Mouse (Mus musculus) T-helper 17 cell (primary cell): ENCODE results near the gene Greb1.

Experiments used
- in situ Hi-C, 2 experiments: fragments of 300-600 bp; cut with MboI, MseI; formaldehyde crosslinking; loops; 1 replicate in 1 of 2; 2 replicates in 1 of 2; pipeline ENCODE4 v1.15.1; 2025; ENCODE audit warnings: high pct_unique_total_duplicates in 2 of 2

Gene Greb1

DNA sequence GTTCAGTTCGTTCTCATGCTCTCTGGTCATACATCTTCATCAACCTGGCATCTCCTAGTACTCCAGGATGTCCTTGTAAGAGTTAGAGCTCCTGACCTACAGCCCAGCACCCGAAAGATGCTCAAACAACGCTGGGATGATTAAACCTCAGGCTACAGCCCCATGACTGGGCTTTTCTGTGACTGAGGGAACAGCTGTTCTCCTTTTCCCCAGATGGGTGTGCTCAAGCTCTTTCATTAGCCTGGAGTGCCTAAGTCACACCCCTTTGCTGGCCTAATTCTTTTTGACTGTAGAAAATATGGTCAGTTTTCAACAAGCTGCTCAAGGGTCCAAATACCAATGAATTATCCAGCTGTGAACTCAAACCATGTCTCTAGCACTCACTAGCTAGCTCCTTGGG is 7.4 kb upstream of the Greb1 start:
- in situ Hi-C loops: loop anchor here in 1 of 2 experiments (5.0 kb wide), 1 partner anchor 204 kb away; the partner anchor contains the start of gene 2410004P03Rik

DNA sequence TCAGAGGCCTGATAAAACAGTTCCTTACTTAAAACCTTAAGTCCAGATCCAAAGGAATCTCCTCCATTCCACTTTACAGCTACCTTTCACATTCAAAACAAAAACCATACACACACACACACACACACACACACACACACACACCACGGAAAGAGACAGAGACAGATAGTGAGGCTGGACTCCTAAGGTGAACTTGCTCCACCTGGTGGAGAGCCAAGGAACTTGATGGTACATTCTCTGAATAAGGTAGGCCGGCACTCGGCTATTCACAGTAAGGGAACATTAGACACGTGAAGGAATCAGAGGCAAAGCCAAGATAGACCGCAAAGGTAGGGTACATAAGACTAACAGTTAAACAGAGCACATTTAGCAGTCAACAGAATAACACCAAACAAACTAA is 4.8 kb upstream of the Greb1 start:
- in situ Hi-C loops: loop anchor here in 1 of 2 experiments (5.0 kb wide), 1 partner anchor 207 kb away; the partner anchor contains the start of gene 2410004P03Rik

DNA sequence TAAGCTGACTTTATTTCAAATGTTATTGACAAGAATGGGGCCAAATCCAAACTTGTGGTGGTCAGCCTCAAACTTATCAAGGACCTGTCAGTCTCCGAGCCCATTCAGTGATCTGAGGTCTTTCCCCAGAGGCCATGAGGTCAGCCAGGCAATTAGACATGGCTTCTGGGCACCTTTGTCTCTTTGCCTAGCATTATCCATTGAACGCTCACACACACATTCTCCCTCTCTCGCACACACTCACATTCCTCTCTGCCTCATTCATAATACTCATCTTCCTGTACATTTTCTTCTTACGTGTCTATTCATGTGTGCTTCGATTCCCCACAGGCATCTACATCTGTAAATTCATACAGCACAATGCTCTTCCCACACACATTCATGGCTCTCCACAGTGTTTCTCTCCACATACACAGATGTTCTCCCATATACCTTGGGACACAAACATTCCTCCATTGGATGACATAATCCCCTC is 3.3 kb upstream of the Greb1 start:
- in situ Hi-C loops: loop anchor here (5.0 kb wide), 1 partner anchor 82 kb away; no protein-coding TSS in a partner anchor

DNA sequence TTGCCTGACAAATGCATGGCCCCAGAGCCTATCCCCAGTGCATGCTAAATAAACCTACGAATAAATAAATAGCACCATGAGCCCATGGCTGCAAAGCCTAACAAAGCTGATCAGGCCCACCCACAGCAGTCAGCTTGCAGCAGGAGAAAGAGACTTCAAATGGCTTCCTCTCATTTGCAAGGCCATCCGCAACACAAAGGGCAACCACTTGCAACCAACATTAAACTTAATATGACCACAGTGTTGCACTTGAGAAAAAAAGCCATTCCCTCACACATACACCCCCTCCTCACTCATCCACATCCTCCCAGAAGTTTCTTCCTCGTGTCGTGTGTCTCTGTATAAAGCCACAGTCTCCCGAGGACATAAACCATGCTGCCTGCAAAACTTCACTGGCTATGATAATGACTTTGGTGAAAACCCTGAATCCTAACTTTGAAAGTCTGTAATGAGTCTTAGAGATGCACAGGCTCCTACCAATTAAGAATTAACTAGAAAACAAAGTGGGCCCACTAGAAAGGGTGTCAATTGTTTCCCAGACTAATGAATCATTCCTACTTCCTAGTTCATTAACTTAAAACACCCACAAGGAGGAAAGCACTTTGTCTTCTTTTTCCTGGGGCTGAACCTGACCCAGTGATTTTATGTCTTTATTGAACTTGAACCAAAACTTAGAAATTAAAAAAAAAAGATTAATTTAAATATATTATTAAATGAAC is 2.7 kb upstream of the Greb1 start:
- in situ Hi-C loops: loop anchor here (5.0 kb wide), 1 partner anchor 81 kb away; no protein-coding TSS in a partner anchor

DNA sequence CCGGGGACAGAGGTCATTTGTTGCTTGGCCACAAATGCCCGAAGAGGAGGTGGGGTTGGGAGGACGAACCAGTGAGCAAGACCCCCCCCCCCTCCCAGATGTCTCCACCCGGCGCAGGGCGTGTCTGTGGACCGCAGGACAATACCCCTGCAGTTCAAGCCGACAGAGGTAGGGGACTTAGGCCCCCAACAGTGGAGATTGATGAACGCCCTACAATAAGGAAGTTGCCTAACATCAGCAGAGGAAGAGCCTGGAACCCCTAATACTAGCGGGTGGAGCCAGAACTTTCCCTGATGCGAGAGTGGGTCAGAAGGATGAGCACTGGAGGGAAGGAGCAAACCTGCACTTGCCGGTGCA is 251 bp upstream of the Greb1 start:
- in situ Hi-C loops: loop anchor here (5.0 kb wide), 1 partner anchor 79 kb away; no protein-coding TSS in a partner anchor

DNA sequence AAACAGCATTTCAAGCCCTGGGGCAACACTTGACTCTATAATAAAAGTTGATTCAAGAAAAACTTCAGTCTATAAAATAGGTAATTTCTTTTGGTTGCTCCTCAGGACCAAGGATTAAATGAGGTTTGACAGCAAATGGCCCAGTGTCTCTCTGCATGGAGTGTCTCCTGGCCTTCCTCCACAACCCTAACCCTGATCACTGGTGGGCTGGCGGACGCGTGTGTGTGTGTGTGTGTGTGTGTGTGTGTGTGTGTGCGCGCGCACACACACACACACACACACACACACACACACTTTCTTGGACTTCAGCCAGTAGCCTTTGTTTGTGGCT is 793 bp downstream of the Greb1 start:
- in situ Hi-C loops: loop anchor here (5.0 to 10.0 kb wide), 2 partner anchors 78 to 235 kb away; no protein-coding TSS in a partner anchor

DNA sequence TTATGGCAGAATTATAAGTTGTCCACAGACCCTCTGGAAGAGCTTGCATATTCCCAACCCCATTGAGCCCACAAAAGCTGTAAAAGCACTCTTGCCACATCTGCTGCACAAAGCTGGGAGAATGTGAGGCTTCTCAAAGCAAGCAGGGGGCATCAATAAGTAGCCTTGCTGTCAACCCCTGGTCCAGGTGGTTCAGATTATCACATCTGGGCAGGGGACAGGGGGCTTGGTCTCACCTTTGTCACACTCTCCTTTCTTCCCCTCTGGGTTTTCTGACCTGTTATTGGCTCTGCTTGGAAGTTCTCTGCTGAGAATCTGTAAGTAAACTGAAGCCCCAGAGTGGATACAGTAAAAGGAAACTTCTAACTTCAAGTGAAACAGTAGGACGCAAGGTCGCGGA is 1.8 kb downstream of the Greb1 start:
- in situ Hi-C loops: loop anchor here in 1 of 2 experiments (10.0 kb wide), 1 partner anchor 234 kb away; no protein-coding TSS in a partner anchor

DNA sequence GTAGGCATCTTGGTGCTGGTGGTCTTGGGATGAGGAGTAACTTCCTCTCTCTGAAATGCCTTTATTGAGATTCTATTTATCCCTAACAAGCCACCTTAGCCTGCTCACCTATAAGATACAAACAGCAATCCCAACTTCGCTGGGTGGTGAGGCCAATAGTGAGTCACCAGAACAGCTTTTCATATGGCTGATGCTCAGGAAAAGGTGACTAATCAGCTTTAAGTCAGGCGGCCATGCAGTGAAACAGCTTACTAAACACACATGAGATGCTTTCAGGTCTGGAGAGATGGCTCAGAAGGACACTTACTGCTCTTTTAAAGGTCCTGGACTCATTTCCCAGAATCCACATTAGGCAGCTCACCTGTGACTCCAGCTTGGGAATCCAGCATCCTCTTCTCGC is 4.9 kb downstream of the Greb1 start:
- in situ Hi-C loops: loop anchor here in 1 of 2 experiments (10.0 kb wide), 1 partner anchor 231 kb away; no protein-coding TSS in a partner anchor

DNA sequence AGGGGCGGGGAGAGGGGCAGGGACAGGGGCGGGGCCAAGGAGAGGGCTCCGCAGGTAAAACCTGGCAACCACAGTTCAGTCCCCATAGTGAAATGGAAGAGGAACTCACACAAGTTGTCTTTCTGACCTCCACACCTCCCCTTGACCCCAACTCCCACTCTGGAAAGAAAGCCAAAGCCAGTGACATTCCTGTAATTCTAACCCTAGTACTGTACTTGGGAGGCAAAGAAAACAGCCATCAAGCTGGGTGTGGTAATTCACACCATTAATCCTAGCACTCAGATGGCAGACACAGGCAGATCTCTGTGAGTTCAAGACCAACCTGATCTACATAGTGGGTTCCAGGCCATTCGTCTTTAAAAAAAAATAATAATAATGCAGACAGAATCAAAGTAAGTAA is 7.3 kb downstream of the Greb1 start:
- in situ Hi-C loops: loop anchor here in 1 of 2 experiments (5.0 to 10.0 kb wide), 2 partner anchors 36 to 229 kb away; no protein-coding TSS in a partner anchor

DNA sequence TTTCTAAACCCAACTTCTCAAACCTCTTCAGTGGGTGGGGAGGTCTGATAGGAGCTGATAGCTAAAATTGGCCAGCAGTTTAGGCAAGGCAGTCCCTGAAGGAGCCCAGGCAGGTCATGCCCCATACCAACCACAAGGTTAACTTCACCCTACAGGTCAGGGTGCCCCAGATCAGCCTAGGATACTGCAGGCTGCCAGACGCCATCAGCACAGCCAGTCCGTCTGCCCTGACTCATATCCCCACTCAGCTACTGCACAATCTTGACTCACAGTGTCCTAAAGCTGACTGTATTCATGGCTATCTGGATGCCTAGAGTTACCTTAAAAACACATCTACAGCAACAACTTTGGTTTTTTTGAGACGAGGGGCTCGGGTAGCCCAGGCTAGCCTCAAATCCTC is 10.2 kb downstream of the Greb1 start:
- in situ Hi-C loops: loop anchor here in 1 of 2 experiments (5.0 to 10.0 kb wide), 2 partner anchors 33 to 226 kb away; no protein-coding TSS in a partner anchor

DNA sequence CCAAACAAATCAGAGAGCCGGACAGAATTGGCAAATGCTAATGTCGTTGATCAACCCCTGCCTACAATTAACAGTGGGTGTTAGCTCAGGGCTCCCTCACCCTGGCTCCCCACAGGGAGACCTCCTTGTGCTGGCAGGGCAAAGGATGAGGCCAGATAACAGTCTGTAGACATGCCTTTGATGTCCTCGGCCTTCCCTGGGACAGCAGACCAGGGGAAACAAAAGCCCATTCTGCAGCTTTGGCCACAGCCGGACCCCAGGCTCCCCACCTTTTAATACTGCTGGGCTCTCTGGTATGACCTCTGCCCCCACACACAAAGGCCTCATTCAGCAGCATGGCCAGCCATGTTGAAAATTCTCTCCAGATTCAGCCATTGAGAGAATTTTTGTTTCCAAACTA is 10.9 kb downstream of the Greb1 start:
- in situ Hi-C loops: loop anchor here in 1 of 2 experiments (5.0 to 10.0 kb wide), 2 partner anchors 32 to 225 kb away; no protein-coding TSS in a partner anchor

DNA sequence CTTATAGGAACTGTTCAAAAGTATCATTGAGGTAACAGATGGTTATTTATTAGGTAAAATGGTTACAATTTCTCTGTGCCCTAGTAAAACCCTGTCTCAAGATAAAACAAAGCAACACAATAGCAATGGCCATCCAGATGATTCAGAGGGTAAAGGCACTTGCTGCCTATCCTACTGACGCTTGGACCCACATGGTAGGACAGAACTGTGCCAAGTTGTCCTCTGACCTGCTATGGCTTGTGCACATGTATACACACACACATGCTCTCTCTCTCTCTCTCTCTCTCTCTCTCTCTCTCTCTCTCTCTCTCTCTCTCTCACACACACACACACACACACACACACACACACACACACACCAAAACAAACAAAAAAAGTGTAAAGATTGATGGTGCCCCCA is 11.5 kb downstream of the Greb1 start:
- in situ Hi-C loops: no loop called here

DNA sequence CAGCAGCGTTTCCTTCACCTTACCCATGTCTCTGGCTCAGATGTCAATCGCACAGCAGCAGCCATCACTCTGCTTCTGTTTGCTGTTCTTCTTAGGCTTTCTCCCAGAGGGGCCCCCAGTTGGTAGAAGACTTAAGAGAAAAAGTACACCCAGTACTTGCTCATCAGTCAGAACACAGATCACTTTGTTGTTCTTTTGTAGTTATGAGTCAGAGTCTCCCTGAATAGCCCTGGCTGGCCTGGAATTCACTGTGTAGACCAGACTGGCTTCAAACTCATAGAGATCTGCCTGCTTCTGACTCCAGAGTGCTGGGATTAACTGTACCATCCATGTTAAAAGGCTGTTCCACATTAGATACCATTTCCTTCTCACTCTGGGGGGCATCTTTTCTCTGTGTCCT is 12.1 kb downstream of the Greb1 start:
- in situ Hi-C loops: no loop called here

DNA sequence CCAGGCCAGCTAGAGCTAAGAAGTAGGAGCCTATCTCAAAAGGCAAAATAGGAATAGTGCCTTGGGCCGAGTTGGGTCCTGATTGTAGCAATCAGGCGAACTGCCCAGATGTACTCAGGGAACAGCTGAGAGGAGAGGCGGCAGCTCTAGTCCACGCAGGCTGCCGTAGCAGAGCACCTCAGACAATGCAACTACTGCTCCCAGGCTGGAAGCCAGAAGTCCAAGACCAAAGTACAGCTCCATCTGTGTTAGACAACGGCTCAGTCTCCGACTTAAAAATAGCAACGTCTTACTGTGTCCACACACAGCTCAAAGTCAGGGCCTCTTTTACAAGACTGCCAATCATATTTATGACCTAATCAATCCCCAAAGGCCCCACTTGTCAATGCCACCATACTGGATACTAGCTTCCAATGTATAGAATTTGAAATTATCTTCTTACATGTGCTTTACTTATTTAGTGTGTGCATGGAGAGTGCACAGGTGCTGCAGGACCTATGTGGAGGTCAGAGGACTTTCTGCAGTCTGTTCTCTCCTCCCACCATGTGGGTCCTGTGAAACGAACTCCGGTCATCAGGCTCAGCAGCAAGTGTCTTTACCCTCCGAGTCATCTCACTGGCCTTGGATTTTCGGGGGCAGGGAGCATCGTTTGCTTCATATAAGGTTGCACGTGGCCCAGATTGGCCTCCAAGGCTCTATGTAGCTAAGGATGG is 19.5 kb downstream of the Greb1 start:
- in situ Hi-C loops: no loop called here

DNA sequence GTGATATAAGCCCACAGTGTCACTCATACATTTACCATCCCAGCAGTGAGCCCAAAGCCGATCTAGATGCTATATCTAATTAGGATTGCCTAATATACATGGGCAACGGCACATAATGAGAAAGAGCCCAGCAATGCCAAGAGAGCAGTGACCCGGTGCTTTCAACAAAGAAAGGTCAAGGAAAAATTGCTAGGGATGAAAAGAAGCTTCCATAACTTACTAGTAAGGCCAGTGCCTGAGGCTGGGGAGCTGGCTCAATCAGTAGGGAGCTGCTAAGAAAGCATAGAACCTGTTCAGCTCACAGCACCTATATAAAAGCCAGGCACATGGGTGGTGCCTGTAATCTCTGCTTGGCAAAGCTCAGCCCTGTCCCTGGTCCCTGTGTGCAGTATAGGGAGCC is 20.4 kb downstream of the Greb1 start:
- in situ Hi-C loops: no loop called here

DNA sequence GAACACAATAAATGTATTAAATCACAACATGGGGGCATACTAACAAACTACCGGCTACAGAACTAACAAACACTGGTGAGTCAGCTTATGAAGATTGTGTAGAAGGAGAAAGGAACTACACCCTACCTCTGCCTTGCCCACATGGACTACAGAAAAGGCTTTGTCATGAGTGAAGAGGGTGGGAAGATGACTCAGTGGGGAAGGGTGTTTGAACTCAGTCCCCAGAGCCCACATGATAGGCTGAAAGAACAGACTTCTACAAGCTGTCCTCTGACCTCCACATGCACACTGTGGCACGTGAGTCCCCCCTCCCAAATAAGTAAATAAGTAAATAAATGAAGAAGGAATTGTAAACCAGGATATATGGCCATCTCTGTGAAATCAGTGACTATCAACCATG is 21.5 kb downstream of the Greb1 start:
- in situ Hi-C loops: no loop called here

DNA sequence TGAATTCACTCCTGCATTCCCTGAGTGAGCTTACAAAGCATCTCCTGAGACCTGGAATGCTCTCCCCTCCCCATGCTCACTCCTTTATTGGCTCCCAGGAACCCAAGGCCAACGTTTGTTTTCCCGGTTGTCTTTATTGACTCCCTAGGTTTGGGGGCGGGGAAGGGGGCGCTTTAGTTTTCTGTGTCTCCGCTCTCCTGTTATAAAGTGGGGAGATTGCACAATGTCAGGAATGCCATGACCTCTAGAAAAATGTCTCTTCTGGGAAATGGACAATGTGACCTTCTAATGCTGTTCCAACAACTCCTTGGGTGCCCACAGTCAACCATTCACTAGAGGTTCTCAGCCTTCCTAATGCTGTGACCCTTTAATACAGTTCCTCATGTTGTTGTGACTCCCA is 22.2 kb downstream of the Greb1 start:
- in situ Hi-C loops: no loop called here

DNA sequence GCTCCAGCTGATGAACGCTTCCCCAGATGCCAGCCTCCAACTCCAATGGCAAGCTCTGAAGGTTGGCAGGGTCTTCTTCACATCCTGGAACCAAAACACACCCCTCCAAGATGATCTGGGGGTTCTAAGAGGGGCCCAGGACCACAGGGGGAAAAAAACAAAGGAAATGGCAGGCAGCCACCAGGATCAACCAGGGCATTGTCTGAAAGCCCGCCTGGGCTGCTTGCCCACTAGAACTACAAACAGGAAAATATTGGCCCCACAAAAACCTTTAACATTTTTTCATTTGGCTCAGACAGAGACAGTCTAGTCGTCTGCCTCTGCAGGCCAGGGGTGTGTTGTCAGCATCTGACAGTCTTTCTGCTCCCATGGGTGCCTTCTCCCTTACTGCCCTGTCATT is 25.3 kb downstream of the Greb1 start:
- in situ Hi-C loops: no loop called here

DNA sequence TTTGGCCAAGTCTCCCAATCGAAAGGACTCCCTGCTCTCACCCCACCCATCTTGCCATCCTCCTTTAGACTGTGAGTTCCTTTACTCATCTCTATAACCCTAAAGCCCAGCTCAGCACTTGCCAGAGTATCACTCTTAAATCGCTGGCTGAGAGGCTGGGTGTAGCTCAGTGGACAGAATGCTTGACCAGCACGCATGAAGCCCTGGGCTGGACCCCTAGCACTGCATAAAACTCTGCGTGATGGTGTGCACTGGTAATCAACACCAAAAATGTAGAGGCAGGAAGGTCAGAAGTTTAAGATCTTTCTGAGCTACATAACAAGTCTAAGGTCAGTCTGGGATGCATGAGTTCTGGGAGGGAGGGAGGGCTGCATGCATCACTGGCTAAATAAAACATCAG is 26.1 kb downstream of the Greb1 start:
- in situ Hi-C loops: no loop called here

DNA sequence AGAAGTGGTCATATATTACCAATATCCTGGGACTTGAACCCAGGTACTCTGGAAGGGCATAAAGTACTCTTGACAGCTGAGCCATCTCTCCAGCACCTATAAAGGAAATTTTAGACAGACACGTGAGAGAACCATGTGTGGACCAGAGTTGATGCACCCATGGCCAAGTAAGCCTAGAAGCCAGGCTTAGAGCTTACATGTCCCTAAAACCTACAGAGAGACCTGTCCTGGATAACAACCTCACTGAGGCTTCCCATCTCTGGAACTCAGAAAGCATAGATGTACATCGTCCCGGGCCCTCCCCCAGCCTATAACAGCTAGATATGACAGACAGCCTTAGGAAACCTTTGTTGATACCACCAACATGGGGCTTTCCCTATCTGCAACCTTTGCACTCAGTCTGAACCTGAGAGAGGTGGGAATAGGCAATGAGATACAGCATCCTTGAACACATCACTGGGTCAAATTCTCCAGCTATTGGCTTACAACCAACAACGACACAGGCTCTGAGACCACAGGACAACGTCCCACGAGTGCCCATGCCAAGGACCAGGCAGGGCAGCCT is 31.0 kb downstream of the Greb1 start:
- in situ Hi-C loops: no loop called here

DNA sequence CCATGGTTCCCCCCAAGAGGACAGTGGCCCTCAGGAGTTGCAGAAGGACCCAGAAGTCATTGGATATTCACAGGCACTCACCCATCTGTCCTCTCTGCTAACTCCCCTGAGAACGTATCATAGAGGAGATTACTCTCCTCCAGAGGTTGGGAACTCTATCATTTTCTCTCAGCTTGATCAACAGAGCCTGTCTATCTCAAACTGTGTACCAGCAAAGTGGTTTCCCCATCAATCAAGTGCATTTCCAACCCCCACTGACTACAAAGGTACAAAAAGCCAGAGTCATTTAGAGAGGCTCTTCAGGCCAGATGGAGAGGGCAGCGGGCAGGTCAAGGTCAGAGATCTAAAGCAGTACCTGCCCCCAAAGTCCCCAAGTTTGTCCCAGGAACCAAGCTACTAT is 32.0 kb downstream of the Greb1 start:
- in situ Hi-C loops: no loop called here

DNA sequence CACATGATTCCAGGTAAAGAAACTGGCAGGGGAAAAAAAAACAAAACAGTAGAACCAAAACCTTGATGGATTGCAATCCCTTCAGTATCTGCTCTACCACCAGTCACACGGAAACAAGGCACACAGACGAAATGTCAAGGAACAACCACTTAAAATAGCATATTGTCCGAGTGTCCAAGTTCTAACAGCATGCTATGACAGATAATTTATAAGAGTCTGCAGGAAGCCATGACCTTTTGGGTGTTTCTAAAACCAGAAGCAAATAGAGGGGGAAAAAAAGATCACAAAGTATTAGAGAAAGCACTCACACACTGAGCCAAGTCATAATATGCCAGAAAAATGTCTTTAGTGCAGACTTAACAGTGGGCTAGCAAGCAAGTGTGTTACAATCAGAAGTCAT is 32.4 kb downstream of the Greb1 start:
- in situ Hi-C loops: no loop called here
